Mouse (Mus musculus) mouse trophoblast stem cell (cell line): ENCODE results near the gene Cryba4.

Experiments used
- in situ Hi-C, 2 experiments: fragments of 300-500 bp; cut with MseI, MboI; formaldehyde crosslinking; loops; 2 replicates in 1 of 2; 3 replicates in 1 of 2; pipeline ENCODE4 v1.15.1; 2025

The Cryba4 gene

GRCm38 (mm10) chr5:112286608-112286983, 34.3 kb upstream of the Cryba4 start:
- in situ Hi-C loops, result no loop called here

DNA sequence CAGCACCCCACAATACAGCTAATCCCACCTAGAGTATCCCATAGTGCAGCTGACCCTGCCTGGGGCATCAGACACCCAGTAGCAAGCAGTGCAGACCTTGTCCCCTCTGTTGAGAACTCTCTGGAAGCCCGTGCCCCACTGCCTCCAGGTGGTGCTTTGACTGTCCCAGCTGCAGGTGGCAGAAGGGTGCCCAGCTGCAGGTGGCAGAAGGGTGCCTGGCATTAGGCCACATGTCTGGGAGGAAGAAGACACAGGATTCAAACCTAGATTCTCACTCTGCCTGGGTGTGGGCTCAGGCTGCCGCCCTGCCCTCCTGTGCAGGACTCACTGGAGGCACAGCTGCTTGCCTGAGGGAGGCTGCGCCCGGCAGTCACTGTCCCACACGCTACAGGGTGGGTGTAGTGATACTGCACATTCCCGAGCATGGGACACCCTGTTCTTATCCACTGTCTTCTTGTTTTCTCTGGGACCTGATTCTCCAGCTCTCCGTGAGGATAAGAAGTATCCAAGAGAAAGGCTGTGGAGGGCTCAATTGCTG, 33.3 kb upstream of the Cryba4 start:
- in situ Hi-C loops, result no loop called here

DNA sequence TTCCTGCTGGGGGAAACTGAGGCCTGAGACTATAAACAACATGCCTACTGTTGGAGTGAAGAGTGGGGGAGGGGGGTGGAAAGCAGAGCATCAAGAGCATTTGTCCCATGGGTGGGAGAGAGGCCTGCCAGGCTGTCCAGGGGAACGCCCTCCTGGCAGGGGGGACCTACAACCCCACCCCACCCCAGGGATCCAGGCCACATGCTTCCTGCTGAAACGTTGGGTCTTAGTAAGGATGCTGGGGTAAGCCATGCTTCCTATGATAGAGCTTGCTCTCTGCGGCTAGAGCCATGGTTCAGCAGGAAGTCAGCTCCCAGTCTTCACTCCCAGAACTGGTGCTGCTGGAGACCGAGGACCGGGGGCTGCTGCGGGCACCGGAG, 31.9 kb upstream of the Cryba4 start:
- in situ Hi-C loops, result no loop called here

GRCm38 (mm10) chr5:112283543-112284202, 31.4 kb upstream of the Cryba4 start:
- in situ Hi-C loops, result no loop called here

- in situ Hi-C loops, result no loop called here
Observed at GRCm38 (mm10) chr5:112282780-112283482, 30.6 kb upstream of the Cryba4 start.

GRCm38 (mm10) chr5:112282123-112282779, 29.9 kb upstream of the Cryba4 start:
- in situ Hi-C loops, result no loop called here

GRCm38 (mm10) chr5:112281676-112282075, 29.4 kb upstream of the Cryba4 start:
- in situ Hi-C loops, result no loop called here

- in situ Hi-C loops, result no loop called here
Observed at GRCm38 (mm10) chr5:112280863-112281660, 28.7 kb upstream of the Cryba4 start.

GRCm38 (mm10) chr5:112280151-112280550, 27.8 kb upstream of the Cryba4 start:
- in situ Hi-C loops, result no loop called here

DNA sequence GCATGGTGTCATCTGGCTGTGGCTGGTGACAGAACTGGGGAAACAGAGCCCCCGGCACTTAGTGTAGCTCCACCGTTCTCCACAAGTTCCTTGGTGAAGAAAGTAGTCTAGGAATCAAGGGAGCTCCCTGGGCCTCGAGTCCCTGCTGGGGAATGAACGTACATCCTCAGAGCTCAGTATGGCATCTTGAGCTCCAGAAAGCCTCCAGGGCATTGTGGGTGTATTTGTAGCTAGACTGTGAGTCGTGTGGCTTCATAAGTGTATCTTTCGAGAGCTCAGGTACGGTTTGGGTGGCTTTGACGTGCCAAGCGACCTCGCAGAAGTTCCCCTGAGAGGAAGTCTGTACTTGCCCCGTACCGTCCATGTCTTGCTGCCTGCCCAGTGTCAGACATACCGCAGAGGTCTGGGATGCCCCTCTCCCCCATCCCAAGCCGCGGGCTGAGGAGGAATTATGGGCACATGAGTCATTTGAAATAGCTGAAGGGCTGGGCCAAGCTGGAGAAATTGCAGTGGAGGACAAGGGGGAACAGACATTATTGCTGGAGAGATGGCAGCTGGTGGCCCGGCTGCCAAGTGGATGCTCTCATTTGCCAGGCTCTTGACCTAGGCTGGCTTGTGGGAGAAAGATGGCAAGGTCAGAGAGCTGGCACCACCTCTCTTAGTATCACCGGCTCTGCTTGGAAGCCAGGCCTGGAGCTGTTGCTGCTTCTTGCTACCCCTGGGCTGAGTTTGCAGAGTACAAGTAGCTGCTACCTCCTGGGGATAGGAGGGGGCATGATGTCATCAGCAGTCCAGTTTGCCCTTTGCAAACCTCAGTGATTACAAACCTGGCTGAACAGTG, 27.1 kb upstream of the Cryba4 start:
- in situ Hi-C loops, result no loop called here

- in situ Hi-C loops, result no loop called here
Observed at GRCm38 (mm10) chr5:112277906-112278470, 25.7 kb upstream of the Cryba4 start.

- in situ Hi-C loops, result no loop called here
Observed at GRCm38 (mm10) chr5:112276907-112277348, 24.6 kb upstream of the Cryba4 start.

- in situ Hi-C loops, result no loop called here
Observed at GRCm38 (mm10) chr5:112276267-112276873, 24.1 kb upstream of the Cryba4 start, which contains the start of gene Tpst2. TSS of gene Tpst2 (plus strand) at chr5:112276691.

DNA sequence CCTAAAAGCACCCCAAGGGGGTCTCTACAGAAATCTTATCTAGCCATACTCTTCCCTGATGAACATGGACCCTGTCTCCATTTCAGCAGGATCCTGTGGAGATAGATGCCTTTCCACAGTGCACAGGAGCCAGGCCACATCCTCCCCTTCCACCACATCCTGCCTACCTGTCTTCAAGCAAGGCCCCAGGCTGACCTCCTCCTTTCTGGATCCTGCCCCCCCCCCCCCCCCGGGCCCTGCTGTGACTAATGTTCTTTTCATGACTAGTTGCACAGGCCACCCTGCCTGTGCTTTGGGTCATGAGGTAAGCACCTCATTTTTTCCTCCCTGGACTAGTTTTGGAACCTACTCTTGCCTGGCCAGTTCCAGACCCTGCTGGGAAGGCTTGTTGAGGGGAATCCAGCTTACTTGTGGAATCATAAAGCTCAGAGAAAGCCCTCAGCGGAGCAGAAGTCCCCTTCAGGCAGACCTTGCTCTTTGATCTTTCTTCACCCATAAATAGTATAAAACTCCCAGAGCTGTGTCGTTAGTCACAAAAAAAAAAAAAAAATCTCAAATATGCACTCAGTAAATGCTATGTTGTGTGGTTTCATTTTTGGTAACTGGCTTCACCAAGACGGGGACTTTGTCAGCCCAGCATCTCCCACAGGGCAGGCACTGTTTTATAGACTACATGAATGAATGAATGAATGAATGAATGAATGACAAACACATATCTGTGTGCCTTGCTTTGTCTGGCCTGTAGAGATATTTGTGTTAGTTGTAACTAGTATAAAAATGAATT, 22.9 kb upstream of the Cryba4 start:
- in situ Hi-C loops, result no loop called here

GRCm38 (mm10) chr5:112273746-112274463, 21.6 kb upstream of the Cryba4 start:
- in situ Hi-C loops, result no loop called here

DNA sequence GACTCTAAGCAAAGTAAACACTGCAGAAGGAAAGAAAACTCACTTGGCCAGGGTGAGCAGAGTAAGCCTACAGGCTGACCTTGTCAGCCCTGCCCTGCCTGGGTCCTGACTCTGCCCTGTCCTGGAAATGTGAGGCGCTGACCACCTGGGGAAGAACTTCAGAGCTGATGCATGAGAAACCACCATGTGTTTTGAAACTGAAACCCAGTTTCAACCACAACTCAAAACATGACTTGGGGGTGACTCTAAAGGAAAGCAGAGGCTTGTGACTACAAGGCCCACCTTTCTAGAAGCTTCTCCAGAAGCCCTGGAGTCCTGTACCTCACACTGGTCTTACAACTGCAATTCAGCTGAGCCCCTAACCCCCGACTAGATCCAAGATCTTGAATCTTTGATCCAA, 20.6 kb upstream of the Cryba4 start:
- in situ Hi-C loops, result no loop called here

DNA sequence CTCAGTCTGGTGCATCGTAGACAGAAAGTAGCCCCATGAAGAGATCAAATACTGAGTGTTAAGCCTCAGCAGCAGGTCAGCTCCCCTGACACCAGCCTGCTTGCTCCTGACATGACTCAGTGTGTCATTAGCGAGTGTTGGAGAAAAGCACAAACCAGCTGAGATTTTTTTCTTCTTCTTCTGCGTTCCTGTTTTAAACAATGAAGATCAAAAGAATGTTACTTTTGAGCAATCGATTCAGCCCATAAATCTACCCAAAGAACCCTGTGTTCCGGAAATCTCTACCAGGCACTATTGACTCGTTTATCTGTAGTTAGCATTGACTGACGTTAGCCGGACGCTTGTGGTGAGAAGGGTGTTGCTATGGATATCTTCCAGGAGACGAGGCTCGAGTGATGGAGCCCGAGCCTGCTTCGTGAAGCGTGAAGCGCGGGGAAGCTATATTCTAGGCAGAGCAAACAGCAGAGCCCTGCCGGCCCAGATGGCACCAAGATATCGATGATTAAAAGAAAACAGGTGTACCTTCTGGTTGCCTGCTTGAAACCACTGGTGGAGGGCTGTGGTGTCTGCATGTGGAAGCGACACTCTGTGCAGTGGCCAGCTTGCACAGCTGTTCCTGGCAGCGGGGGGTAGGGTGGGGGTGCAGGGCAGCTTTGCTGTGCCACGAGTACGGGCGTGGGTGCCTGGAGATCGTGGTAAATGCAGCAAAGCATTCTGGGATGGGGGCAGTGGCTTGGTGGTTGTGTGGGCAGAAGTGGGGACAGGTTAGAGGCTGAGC, 18.6 kb upstream of the Cryba4 start:
- in situ Hi-C loops, result no loop called here
